Mouse (Mus musculus): Measurements from ENCODE around the gene Gipc2. TPM values are rescaled to one million over a fixed set of nuclear protein-coding genes. Genes with fewer than 3 reads are reported as not detected.

The Gipc2 gene
- 3.1 TPM for polyA plus RNA-seq (2014; fragmentation: Illumina TruSeq; extraction: RNeasy Lipid Tissue Mini Kit (QIAGEN cat#74804); ENCODE audit: low read depth, low replicate concordance)

GRCm38 (mm10) chr3:152166099-152166423, at the start of gene Gipc2:
Gene Gipc2, minus strand, starts transcription at chr3:152166230.

GRCm38 (mm10) chr3:152209967-152210634, 44.1 kb upstream of the Gipc2 start, which contains the start of the genes Dnajb4 and Fubp1:
Gene Dnajb4, minus strand, starts transcription at chr3:152210302.
Gene Fubp1, plus strand, starts transcription at chr3:152210422.

Other genes with a start within 250 kb of the Gipc2 start
- gene Dnajb4, start 44.1 kb upstream of the Gipc2 start, polyA plus RNA-seq (2014; fragmentation: Illumina TruSeq; extraction: RNeasy Lipid Tissue Mini Kit (QIAGEN cat#74804); ENCODE audit: low read depth, low replicate concordance): 287 TPM
- 211 TPM for gene Fubp1, start 44.2 kb upstream of the Gipc2 start, polyA plus RNA-seq (2014; fragmentation: Illumina TruSeq; extraction: RNeasy Lipid Tissue Mini Kit (QIAGEN cat#74804); ENCODE audit: low read depth, low replicate concordance)
- gene Nexn, start 100.1 kb upstream of the Gipc2 start, polyA plus RNA-seq (2014; fragmentation: Illumina TruSeq; extraction: RNeasy Lipid Tissue Mini Kit (QIAGEN cat#74804); ENCODE audit: low read depth, low replicate concordance): 43.9 TPM
- 25.8 TPM for gene Miga1, start 174.2 kb upstream of the Gipc2 start, polyA plus RNA-seq (2014; fragmentation: Illumina TruSeq; extraction: RNeasy Lipid Tissue Mini Kit (QIAGEN cat#74804); ENCODE audit: low read depth, low replicate concordance)
- 204 TPM for gene Usp33, start 180.2 kb upstream of the Gipc2 start, polyA plus RNA-seq (2014; fragmentation: Illumina TruSeq; extraction: RNeasy Lipid Tissue Mini Kit (QIAGEN cat#74804); ENCODE audit: low read depth, low replicate concordance)
- 55.5 TPM for gene Zzz3, start 229.2 kb upstream of the Gipc2 start, polyA plus RNA-seq (2014; fragmentation: Illumina TruSeq; extraction: RNeasy Lipid Tissue Mini Kit (QIAGEN cat#74804); ENCODE audit: low read depth, low replicate concordance)